Mouse (Mus musculus) liver (tissue): ENCODE results near the gene Galnt14.
A peak's percentile ranks its signal among the peaks of the same experiment; 100 is the strongest.

Experiments used
- DNase-seq: peaks from one replicate; pipeline ENCODE4 v3.0.0-alpha.2; 2020; ENCODE audit warnings: mixed read lengths

Gene Galnt14

GRCm38 (mm10) chr17:73502613-73503012 is 207.6 kb downstream of the Galnt14 start:
- DNase-seq: no peak

GRCm38 (mm10) chr17:73489519-73489918 is 220.7 kb downstream of the Galnt14 start:
- DNase-seq: no peak

- peak; percentile 44 for DNase-seq
Observed at GRCm38 (mm10) chr17:73487792-73488191, 222.5 kb downstream of the Galnt14 start.

GRCm38 (mm10) chr17:73487380-73487779 is 222.9 kb downstream of the Galnt14 start:
- DNase-seq: no peak

- DNase-seq: no peak
Observed at GRCm38 (mm10) chr17:73477096-73478076, 232.9 kb downstream of the Galnt14 start.

- DNase-seq: no peak
Observed at GRCm38 (mm10) chr17:73474371-73474770, 235.9 kb downstream of the Galnt14 start.

- no peak for DNase-seq
Observed at GRCm38 (mm10) chr17:73473012-73473411, 237.2 kb downstream of the Galnt14 start.

- no peak for DNase-seq
Observed at GRCm38 (mm10) chr17:73460874-73461273, 249.4 kb downstream of the Galnt14 start.

GRCm38 (mm10) chr17:73458741-73459140 is 251.5 kb downstream of the Galnt14 start:
- no peak for DNase-seq

- DNase-seq: no peak
Observed at GRCm38 (mm10) chr17:73456551-73456950, 253.7 kb downstream of the Galnt14 start.

- no peak for DNase-seq
Observed at GRCm38 (mm10) chr17:73453646-73454045, 256.6 kb downstream of the Galnt14 start.

GRCm38 (mm10) chr17:73452151-73452760 is 258.0 kb downstream of the Galnt14 start:
- DNase-seq: no peak

- DNase-seq: no peak
Observed at GRCm38 (mm10) chr17:73449104-73449503, 261.1 kb downstream of the Galnt14 start.
